Mouse (Mus musculus) kidney, postnatal 0 days (tissue): Measurements from ENCODE around the gene Tvp23b. TPM values are rescaled to one million over a fixed set of nuclear protein-coding genes. Genes with fewer than 3 reads are reported as not detected.

ENCODE experiments used
- ATAC-seq: fragments of 200-750 bp; cut with Nextera tagmentation; replicated peaks from 2 replicates; pipeline ENCODE4 v1.8.0; 2017; ENCODE audit warnings: low read depth, moderate number of reproducible peaks, moderate TSS enrichment, moderate library complexity; ENCODE audit not compliant: low FRiP score
- DNase-seq: peaks from one replicate; pipeline ENCODE4 v3.0.0-alpha.2; 2016; ENCODE audit warnings: low spot score
- H3K27ac ChIP-seq: fragments of 300-500 bp; sonication (generic); 2 replicates; pipeline ENCODE4 v1.5.1; 2014; ENCODE audit warnings: mild to moderate bottlenecking
- H3K27me3 ChIP-seq: fragments of 300-500 bp; sonication (generic); 2 replicates; pipeline ENCODE4 v1.6.1; 2014; ENCODE audit warnings: low read length, mixed read lengths; ENCODE audit not compliant: insufficient read depth
- H3K36me3 ChIP-seq: fragments of 300-500 bp; sonication (generic); 2 replicates; pipeline ENCODE4 v1.6.1; 2014; ENCODE audit warnings: low read length, mixed read lengths; ENCODE audit not compliant: insufficient read depth
- H3K4me1 ChIP-seq: fragments of 300-500 bp; sonication (generic); replicated peaks from 2 replicates; pipeline ENCODE4 v1.6.1; 2014; ENCODE audit warnings: antibody characterized with exemption, low read length, mixed read lengths; ENCODE audit not compliant: insufficient read depth
- H3K4me2 ChIP-seq: fragments of 300-500 bp; sonication (generic); 2 replicates; pipeline ENCODE4 v1.6.1; 2014; ENCODE audit warnings: mild to moderate bottlenecking, low read length, moderate library complexity, mixed read lengths
- H3K4me3 ChIP-seq: fragments of 300-500 bp; sonication (generic); replicated peaks from 2 replicates; pipeline ENCODE4 v1.5.1; 2014; ENCODE audit warnings: low read depth, low read length
- H3K9ac ChIP-seq: fragments of 300-500 bp; sonication (generic); 2 replicates; pipeline ENCODE4 v1.6.1; 2014; ENCODE audit warnings: low read depth, low read length
- H3K9me3 ChIP-seq: fragments of 300-500 bp; sonication (generic); replicated peaks from 2 replicates; pipeline ENCODE4 v1.6.1; 2016; ENCODE audit warnings: low read length, inconsistent platforms, mixed read lengths
- CTCF ChIP-seq: IDR thresholded peaks from 2 replicates; pipeline ENCODE4 v1.5.1; 2016; ENCODE audit warnings: antibody characterized with exemption, low read depth, mild to moderate bottlenecking, moderate library complexity
- WGBS: fragments of 180-500 bp; shearing (Covaris S2); extraction: QIAGEN DNeasy Blood & Tissue Kit; methylation state at CpG from one replicate; pipeline ENCODE4 v1.1.7; 2014; 5-methylcytosine and 5-hydroxymethylcytosine counted together
- polyA plus RNA-seq: library from polyadenylated mRNA; unstranded; fragments of >200 nt; fragmentation: Nextera tagmentation; extraction: Ambion mirVana; gene quantifications from 2 replicates; pipeline ENCODE4 v1.2.1, GENCODE M21; 2015

Tvp23b gene
- polyA plus RNA-seq, 1 experiment from 2014 or later, result 83.7 TPM

GRCm38 (mm10) chr11:62885323-62885722 lies 6.1 kb downstream of the Tvp23b start:
- no peak for TF ChIP-seq CTCF
- ATAC-seq (no peak), DNase-seq (peak; percentile 50)
- no peak overlapping the region for H3K9ac ChIP-seq
- no peak overlapping the region for H3K4me3 ChIP-seq
- H3K4me2 ChIP-seq, result no peak overlapping the region
- no peaks in the 10 kb centered on the region for H3K9me3 ChIP-seq
- WGBS, result 61% methylated on average over 5 of the region's 5 CpGs
- no peak overlapping the region for H3K27ac ChIP-seq
- H3K27me3 ChIP-seq, result no peaks in the 10 kb centered on the region
- H3K4me1 ChIP-seq, result no peaks in the 10 kb centered on the region
- H3K36me3 ChIP-seq, result peaks cover 35% of the 10 kb centered on the region

- H3K36me3 ChIP-seq, result peaks cover 38% of the 10 kb centered on the region
- no peak for DNase-seq
Measured at GRCm38 (mm10) chr11:62890796-62891195, 11.5 kb downstream of the Tvp23b start.

DNA sequence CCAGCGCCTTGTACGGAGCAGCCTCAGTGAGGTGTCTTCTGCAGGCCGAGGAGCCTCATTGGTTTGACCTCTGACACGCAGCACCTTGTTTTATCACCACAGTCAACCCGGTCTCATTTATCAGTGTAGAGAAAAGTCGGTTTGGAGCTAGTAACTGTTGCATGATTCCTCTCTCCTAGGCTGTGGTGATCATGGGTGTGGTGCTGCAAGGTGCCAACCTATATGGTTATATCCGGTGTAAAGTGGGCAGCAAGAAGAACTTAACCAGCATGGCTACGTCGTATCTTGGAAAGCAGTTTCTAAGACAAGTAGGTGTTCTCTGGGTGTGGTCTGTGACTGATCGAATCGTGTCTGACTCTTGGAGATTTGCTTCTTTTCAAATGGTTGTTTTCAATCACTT lies 12.5 kb downstream of the Tvp23b start:
- no peaks in the 10 kb centered on the region for H3K4me1 ChIP-seq
- no peaks in the 10 kb centered on the region for H3K27me3 ChIP-seq

More at GRCm38 (mm10) chr11:62890796-62891195, 11.5 kb downstream of the Tvp23b start:
- no peaks in the 10 kb centered on the region for H3K4me1 ChIP-seq
- no peak for ATAC-seq
- H3K9ac ChIP-seq, result no peak overlapping the region
- no peak for TF ChIP-seq CTCF
- H3K4me2 ChIP-seq, result no peak overlapping the region
- 81% methylated on average over 4 of the region's 4 CpGs for WGBS
- no peaks in the 10 kb centered on the region for H3K9me3 ChIP-seq
- H3K4me3 ChIP-seq, result no peak overlapping the region
- no peak overlapping the region for H3K27ac ChIP-seq
- H3K27me3 ChIP-seq, result no peaks in the 10 kb centered on the region

DNA sequence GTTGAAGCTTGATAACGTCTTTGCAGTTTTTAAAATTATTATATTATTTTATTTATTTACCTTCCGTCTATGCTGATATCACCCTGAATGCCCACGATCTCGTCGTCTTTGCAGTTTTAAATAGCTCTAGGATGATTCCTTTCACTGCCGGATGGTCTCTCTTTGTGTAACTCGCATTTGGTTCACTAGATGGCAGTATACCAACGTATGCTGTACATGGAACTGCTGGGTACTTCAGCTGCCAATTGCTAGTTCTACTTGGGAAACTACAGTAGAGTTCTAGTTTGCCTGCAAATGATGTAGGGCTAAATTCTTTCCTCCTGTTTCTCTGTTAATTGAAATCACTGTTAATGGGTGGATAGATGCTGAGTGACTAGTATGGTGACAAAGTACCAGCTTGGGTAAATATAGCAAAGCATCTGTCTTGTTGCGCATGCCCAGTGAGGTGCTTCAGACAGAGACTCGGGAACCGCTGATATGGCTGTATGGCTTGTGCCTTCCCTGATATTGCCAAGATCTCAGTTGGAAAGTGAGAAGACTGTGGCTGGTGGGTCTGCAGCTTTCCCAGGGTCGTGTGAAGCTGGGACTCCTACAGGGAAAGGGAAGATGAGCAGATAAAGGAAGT lies 22.6 kb downstream of the Tvp23b start:
- Histone ChIP-seq H3K4me1 (no peaks in the 10 kb centered on the region), H3K4me2 (no peak overlapping the region), H3K9ac (no peak overlapping the region), H3K36me3 (no peaks in the 10 kb centered on the region), H3K4me3 (no peak overlapping the region), H3K27me3 (no peaks in the 10 kb centered on the region), H3K9me3 (no peaks in the 10 kb centered on the region), H3K27ac (no peak overlapping the region)
- 33% methylated on average over 12 of the region's 12 CpGs for WGBS
- ATAC-seq (no peak), DNase-seq (peak; percentile 93)
- TF ChIP-seq CTCF, result peak; percentile 91

More for the DNA sequence above, 12.5 kb downstream of the Tvp23b start:
- WGBS, result 91% methylated on average over 11 of the region's 11 CpGs
- ATAC-seq (no peak), DNase-seq (no peak)
- H3K27ac ChIP-seq, result no peak overlapping the region
- H3K4me2 ChIP-seq, result no peak overlapping the region
- H3K4me3 ChIP-seq, result no peak overlapping the region
- TF ChIP-seq CTCF, result no peak
- no peaks in the 10 kb centered on the region for H3K9me3 ChIP-seq
- H3K9ac ChIP-seq, result no peak overlapping the region
- H3K36me3 ChIP-seq, result peaks cover 32% of the 10 kb centered on the region; the same call in 1 of the 2 replicates

- ATAC-seq (no peak), DNase-seq (no peak)
- Histone ChIP-seq H3K27ac (no peak overlapping the region), H3K4me3 (no peak overlapping the region), H3K36me3 (no peaks in the 10 kb centered on the region), H3K27me3 (no peaks in the 10 kb centered on the region), H3K4me1 (no peaks in the 10 kb centered on the region), H3K4me2 (no peak overlapping the region), H3K9ac (no peak overlapping the region), H3K9me3 (no peaks in the 10 kb centered on the region)
- WGBS, result 75% methylated on average over 6 of the region's 6 CpGs
- TF ChIP-seq CTCF, result no peak
Measured at GRCm38 (mm10) chr11:62903871-62904495, 24.7 kb downstream of the Tvp23b start.

DNA sequence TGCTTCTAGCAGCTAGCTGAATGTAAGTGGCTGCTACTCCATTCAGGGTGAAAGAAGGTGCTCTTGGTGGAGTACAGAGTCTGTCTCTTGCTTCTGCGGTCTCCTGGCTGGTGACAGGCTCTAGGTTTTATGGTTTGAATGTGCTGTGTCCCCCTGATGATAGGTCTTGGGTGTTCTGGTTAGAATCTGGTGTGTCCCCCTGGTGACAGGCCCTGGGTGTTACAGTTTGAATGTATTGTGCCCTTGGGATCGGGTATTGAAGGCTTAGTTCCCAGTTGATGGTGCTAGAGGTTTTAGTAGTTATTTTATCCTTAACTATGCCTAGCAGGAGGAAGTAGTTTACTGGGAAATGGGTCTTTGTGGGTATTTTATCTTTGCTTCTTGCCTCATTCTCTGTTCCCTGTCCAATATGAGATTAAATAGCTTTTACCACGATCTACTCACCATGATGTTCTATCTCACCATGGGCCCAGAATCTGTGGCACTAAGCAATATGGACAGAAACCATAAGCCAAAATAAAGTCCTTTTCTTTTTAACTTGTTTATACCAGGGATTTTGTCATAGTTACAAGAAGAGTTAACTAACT lies 30.6 kb downstream of the Tvp23b start:
- Histone ChIP-seq H3K4me3 (no peak overlapping the region), H3K4me1 (no peaks in the 10 kb centered on the region), H3K9me3 (no peaks in the 10 kb centered on the region), H3K36me3 (no peaks in the 10 kb centered on the region), H3K4me2 (no peak overlapping the region), H3K9ac (no peak overlapping the region), H3K27ac (no peak overlapping the region), H3K27me3 (no peaks in the 10 kb centered on the region)
- DNase-seq (peak; percentile 7), ATAC-seq (no peak)
- WGBS, result 72% methylated on average over 3 of the region's 3 CpGs
- peak; percentile 41 for TF ChIP-seq CTCF
